Mouse (Mus musculus) intestine, embryonic 16.5 days (tissue): ENCODE results near the gene Tmem223. TPM values are rescaled to one million over a fixed set of nuclear protein-coding genes. Genes with fewer than 3 reads are reported as not detected.

Experiments
- ATAC-seq: fragments of 200-750 bp; cut with Nextera tagmentation; 2 replicates; pipeline ENCODE4 v1.8.0; 2017; ENCODE audit warnings: moderate TSS enrichment, moderate library complexity
- H3K27ac ChIP-seq: fragments of 300-500 bp; sonication (generic); 2 replicates; pipeline ENCODE4 v1.5.1; 2014; ENCODE audit warnings: mild to moderate bottlenecking, low read length
- H3K27me3 ChIP-seq: fragments of 300-500 bp; sonication (generic); replicated peaks from 2 replicates; pipeline ENCODE4 v1.6.1; 2014; ENCODE audit warnings: low read length, control low read depth, mixed read lengths; ENCODE audit not compliant: control insufficient read depth, insufficient read depth
- H3K36me3 ChIP-seq: fragments of 300-500 bp; sonication (generic); 2 replicates; pipeline ENCODE4 v1.6.1; 2014; ENCODE audit warnings: low read length, control low read depth; ENCODE audit not compliant: control insufficient read depth, insufficient read depth
- H3K4me1 ChIP-seq: fragments of 300-500 bp; sonication (generic); 2 replicates; pipeline ENCODE4 v1.6.1; 2014; ENCODE audit warnings: low read length, control low read depth, mixed read lengths; ENCODE audit not compliant: control insufficient read depth, insufficient read depth
- H3K4me2 ChIP-seq: fragments of 300-500 bp; sonication (generic); 2 replicates; pipeline ENCODE4 v1.6.1; 2014; ENCODE audit warnings: low read depth, low read length, control low read depth
- H3K4me3 ChIP-seq: fragments of 300-500 bp; sonication (generic); 2 replicates; pipeline ENCODE4 v1.5.1; 2014; ENCODE audit warnings: mild to moderate bottlenecking, low read length
- H3K9ac ChIP-seq: fragments of 300-500 bp; sonication (generic); 2 replicates; pipeline ENCODE4 v1.6.1; 2014; ENCODE audit warnings: low read depth, low read length
- H3K9me3 ChIP-seq: fragments of 300-500 bp; sonication (generic); 2 replicates; pipeline ENCODE4 v1.6.1; 2016; ENCODE audit warnings: low read length, control low read depth; ENCODE audit not compliant: control insufficient read depth
- WGBS: fragments of 180-500 bp; shearing (Covaris S2); extraction: QIAGEN DNeasy Blood & Tissue Kit; methylation state at CpG from one replicate; pipeline ENCODE4 v1.1.7; 2014; 5-methylcytosine and 5-hydroxymethylcytosine counted together
- polyA plus RNA-seq: library from polyadenylated mRNA; unstranded; fragments of >200 nt; fragmentation: Nextera tagmentation; extraction: Ambion mirVana; gene quantifications from 2 replicates; pipeline ENCODE4 v1.2.1, GENCODE M21; 2015

Tmem223 gene
- polyA plus RNA-seq, 1 experiment from 2014 or later, result 164 TPM

DNA sequence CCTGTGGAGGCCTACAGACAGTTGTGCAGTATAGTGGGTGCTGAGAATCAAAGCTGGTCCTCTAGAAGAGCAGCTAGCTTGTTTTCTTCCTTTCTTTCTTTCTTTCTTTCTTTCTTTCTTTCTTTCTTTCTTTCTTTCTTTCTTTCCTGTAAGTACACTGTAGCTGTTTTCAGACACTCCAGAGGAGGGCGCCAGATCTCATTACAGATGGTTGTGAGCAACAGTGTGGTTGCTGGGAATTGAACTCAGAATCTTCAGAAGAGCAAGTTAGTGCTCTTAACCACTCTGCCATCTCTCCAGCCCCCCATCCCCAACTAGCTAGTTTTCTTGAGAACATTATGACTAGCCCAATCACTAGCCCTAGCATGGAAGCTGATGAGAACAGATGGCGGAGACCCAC is 10.0 kb upstream of the Tmem223 start:
- H3K27me3 ChIP-seq, result no peaks in the 10 kb centered on the region
- peaks cover 15% of the 10 kb centered on the region for H3K4me1 ChIP-seq
- 91% methylated on average over 2 of the region's 2 CpGs for WGBS
- H3K9ac ChIP-seq, result no peak overlapping the region
- H3K27ac ChIP-seq, result no peak overlapping the region
- peaks cover 22% of the 10 kb centered on the region for H3K36me3 ChIP-seq
- no peak overlapping the region for H3K4me2 ChIP-seq
- no peaks in the 10 kb centered on the region for H3K9me3 ChIP-seq
- H3K4me3 ChIP-seq, result no peak overlapping the region
- no peak for ATAC-seq

DNA sequence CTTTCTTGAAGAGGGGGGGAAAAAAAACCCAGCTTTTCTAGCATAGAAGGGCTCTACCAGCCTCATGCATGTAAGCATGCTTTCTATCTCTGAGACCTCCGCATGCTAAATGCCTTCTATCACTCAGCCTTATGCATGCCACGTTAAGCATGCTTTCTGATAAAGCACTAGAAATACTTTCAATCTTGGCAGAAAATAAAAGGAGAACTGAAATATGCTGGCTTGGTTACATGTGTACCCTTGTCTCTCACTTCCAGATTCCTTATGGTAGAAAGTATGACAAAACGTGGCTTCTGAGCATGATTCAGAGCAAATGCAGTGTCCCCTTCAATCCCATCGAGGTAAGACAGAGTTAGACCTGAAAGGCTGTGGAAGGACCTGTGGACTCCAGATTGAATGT is 7.5 kb upstream of the Tmem223 start:
- no peak overlapping the region for H3K9ac ChIP-seq
- no peak overlapping the region for H3K4me3 ChIP-seq
- H3K27me3 ChIP-seq, result no peaks in the 10 kb centered on the region
- H3K36me3 ChIP-seq, result peaks cover 37% of the 10 kb centered on the region
- no peaks in the 10 kb centered on the region for H3K9me3 ChIP-seq
- WGBS, result 92% methylated on average over 4 of the region's 4 CpGs
- no peak overlapping the region for H3K27ac ChIP-seq
- peaks cover 8% of the 10 kb centered on the region for H3K4me1 ChIP-seq
- no peak overlapping the region for H3K4me2 ChIP-seq
- ATAC-seq, result no peak

DNA sequence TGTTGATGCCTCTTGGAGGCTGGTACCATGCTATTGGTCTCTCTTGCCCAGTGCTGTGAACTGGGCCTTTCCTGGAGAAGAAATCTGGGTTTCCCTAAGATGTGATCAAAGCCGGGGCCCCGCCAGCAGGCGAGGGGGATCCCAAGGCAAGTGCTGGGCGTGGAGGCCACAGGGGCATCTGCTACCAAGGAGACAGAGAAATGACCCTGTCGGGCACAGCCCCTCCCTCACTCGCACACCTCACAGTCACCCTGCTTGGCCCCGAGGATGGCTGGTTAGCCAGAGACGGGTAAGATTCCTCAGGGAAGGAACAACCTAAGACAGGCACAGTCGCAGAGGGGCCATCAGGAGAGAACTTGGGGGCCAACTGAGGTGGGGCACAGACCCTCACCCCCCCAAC is 5.2 kb upstream of the Tmem223 start:
- no peaks in the 10 kb centered on the region for H3K4me1 ChIP-seq
- ATAC-seq, result no peak
- no peak overlapping the region for H3K4me2 ChIP-seq
- no peak overlapping the region for H3K27ac ChIP-seq
- H3K27me3 ChIP-seq, result no peaks in the 10 kb centered on the region
- no peak overlapping the region for H3K4me3 ChIP-seq
- peaks cover 37% of the 10 kb centered on the region for H3K36me3 ChIP-seq
- H3K9me3 ChIP-seq, result no peaks in the 10 kb centered on the region
- H3K9ac ChIP-seq, result no peak overlapping the region
- 94% methylated on average over 9 of the region's 9 CpGs for WGBS

- peak overlapping the region; percentile 89 for H3K4me3 ChIP-seq
- ATAC-seq, result no peak
- no peaks in the 10 kb centered on the region for H3K27me3 ChIP-seq
- H3K27ac ChIP-seq, result 0 out of 2 replicates have a peak overlapping the region, but pooled peaks have one; percentile 50
- 0 out of 2 replicates have a peak, but pooled peaks cover 5% of the 10 kb centered on the region for H3K36me3 ChIP-seq
- peaks cover 21% of the 10 kb centered on the region for H3K4me1 ChIP-seq
- 75% methylated on average over 5 of the region's 5 CpGs for WGBS
- peak overlapping the region; percentile 97 for H3K9ac ChIP-seq
- no peaks in the 10 kb centered on the region for H3K9me3 ChIP-seq
- H3K4me2 ChIP-seq, result peak overlapping the region; percentile 95
Measured at GRCm38 (mm10) chr19:8772996-8773395, 2.2 kb downstream of the Tmem223 start.

GRCm38 (mm10) chr19:8773409-8773808 is 2.6 kb downstream of the Tmem223 start:
- H3K27me3 ChIP-seq, result no peaks in the 10 kb centered on the region
- peak overlapping the region; percentile 89 for H3K4me3 ChIP-seq
- peak overlapping the region; percentile 52; the same call in 1 of the 2 replicates for H3K27ac ChIP-seq
- no peak for ATAC-seq
- H3K4me2 ChIP-seq, result peak overlapping the region; percentile 95
- 43% methylated on average over 6 of the region's 6 CpGs for WGBS
- peaks cover 21% of the 10 kb centered on the region for H3K4me1 ChIP-seq
- peak overlapping the region; percentile 97 for H3K9ac ChIP-seq
- 0 out of 2 replicates have a peak, but pooled peaks cover 5% of the 10 kb centered on the region for H3K36me3 ChIP-seq
- H3K9me3 ChIP-seq, result no peaks in the 10 kb centered on the region

GRCm38 (mm10) chr19:8774086-8774835 is 3.5 kb downstream of the Tmem223 start, which contains the start of gene Tmem179b:
Tmem179b (minus strand) TSS chr19:8774467.
- Histone ChIP-seq H3K9me3 (no peaks in the 10 kb centered on the region), H3K4me3 (peak within 1 kb of the TSS; percentile 89)
- under 1% methylated on average over 68 of the region's 68 CpGs for WGBS

DNA sequence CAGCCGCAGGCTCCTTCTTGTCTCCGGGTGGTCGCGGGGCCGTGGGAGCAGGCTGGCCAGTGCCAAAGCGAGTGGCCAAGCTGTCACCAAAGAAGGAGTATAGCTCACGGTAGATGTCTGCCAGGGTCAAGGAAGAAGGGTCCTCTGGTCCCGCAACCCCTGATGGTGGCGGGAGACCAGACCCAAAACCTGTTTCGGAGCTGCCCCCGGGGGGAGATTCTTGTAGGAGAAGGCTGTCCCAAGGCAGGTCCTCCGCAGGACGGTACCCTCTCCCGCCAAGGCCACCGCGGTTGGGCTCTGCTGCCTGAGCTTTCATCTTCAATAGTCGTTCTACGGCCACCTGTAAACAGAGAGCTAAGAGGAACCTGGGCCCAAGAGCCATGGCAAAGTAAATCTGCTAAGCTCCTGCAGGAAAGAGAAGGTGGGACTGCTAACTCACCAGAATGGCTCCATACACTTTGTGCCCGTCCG is 4.2 kb downstream of the Tmem223 start:
- peak overlapping the region; percentile 95 for H3K4me2 ChIP-seq
- peak overlapping the region; percentile 97 for H3K9ac ChIP-seq
- H3K9me3 ChIP-seq, result no peaks in the 10 kb centered on the region
- 0 out of 2 replicates have a peak, but pooled peaks cover 3% of the 10 kb centered on the region for H3K36me3 ChIP-seq
- H3K27me3 ChIP-seq, result no peaks in the 10 kb centered on the region
- peak; percentile 21 for ATAC-seq
- H3K4me1 ChIP-seq, result peaks cover 21% of the 10 kb centered on the region
- 4% methylated on average over 20 of the region's 20 CpGs for WGBS
- peak overlapping the region; percentile 100 for H3K27ac ChIP-seq
- H3K4me3 ChIP-seq, result peak overlapping the region; percentile 89

More at GRCm38 (mm10) chr19:8774086-8774835, 3.5 kb downstream of the Tmem223 start, which contains the start of gene Tmem179b:
- Histone ChIP-seq H3K36me3 (0 out of 2 replicates have a peak, but pooled peaks cover 5% of the 10 kb centered on the region), H3K27ac (peak within 1 kb of the TSS; percentile 100), H3K27me3 (no peaks in the 10 kb centered on the region), H3K9ac (peak within 1 kb of the TSS; percentile 97), H3K4me1 (peaks cover 21% of the 10 kb centered on the region), H3K4me2 (peak within 1 kb of the TSS; percentile 95)
- ATAC-seq, result peak; percentile 93

DNA sequence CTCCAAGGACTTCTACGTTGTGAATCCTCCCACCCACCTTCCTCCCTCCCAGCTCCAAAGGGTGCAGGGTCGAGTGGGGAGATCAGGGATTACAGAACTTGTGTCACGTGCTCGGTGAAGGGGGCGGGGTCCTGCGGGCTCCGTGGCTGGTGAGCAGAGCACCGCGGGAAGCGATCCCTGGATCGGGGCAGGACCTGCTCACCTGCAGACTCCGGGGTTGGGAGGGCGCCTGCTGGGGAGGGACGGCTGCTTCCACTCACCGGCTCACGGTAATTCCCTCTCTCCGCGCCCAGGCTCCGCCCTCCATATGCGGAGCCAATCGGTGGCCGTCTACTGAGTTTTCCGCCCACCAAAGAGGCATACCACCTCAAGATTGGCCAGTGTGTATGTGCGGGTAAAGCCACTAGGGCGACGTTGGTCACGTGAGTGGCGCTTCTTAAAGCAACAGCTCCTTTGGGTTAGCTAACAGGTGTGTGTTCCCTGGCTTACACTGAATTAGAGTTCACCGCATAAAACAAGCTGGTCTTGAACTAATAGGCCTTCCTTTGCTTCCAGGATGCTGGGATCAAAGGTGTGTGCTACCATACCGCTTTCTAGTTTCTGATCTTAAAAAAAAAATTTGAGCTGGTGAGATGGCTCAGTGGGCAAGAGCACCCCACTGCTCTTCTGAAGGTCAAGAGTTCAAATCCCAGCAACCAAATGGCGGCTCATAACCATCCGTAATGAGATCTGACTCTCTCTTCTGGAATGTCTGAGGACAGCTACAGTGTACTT is 15.4 kb downstream of the Tmem223 start, which contains the start of gene Taf6l:
Gene Taf6l (minus strand): TSS at position 410 of the 774 bp plus-strand sequence.
- H3K4me1 ChIP-seq, result peaks cover 3% of the 10 kb centered on the region; the same call in 1 of the 2 replicates
- ATAC-seq, result peak; percentile 99
- under 1% methylated on average over 32 of the region's 32 CpGs for WGBS
- peak within 1 kb of the TSS; percentile 80 for H3K9ac ChIP-seq
- no peaks in the 10 kb centered on the region for H3K9me3 ChIP-seq
- H3K4me2 ChIP-seq, result peak within 1 kb of the TSS; percentile 66
- H3K4me3 ChIP-seq, result peak within 1 kb of the TSS; percentile 77
- H3K36me3 ChIP-seq, result peaks cover 11% of the 10 kb centered on the region; the same call in 1 of the 2 replicates
- no peaks in the 10 kb centered on the region for H3K27me3 ChIP-seq
- H3K27ac ChIP-seq, result peak within 1 kb of the TSS; percentile 87

- H3K4me1 ChIP-seq, result peaks cover 3% of the 10 kb centered on the region; the same call in 1 of the 2 replicates
- H3K36me3 ChIP-seq, result peaks cover 9% of the 10 kb centered on the region
- H3K9me3 ChIP-seq, result no peaks in the 10 kb centered on the region
- no peak overlapping the region for H3K4me2 ChIP-seq
- no peak overlapping the region for H3K27ac ChIP-seq
- H3K9ac ChIP-seq, result no peak overlapping the region
- no peak overlapping the region for H3K4me3 ChIP-seq
- WGBS, result 23% methylated on average over 3 of the region's 3 CpGs
- no peaks in the 10 kb centered on the region for H3K27me3 ChIP-seq
- no peak for ATAC-seq
Measured at GRCm38 (mm10) chr19:8788521-8788920, 17.7 kb downstream of the Tmem223 start.
